Mouse (Mus musculus) kidney, adult 2 months (tissue): ENCODE results near the gene Gm10337. TPM values are rescaled to one million over a fixed set of nuclear protein-coding genes. Genes with fewer than 3 reads are reported as not detected.
A peak's percentile ranks its signal among the peaks of the same experiment; 100 is the strongest.

ENCODE experiments used
- DNase-seq: peaks from one replicate; pipeline ENCODE4 v3.0.0; 2021
- H3K27ac ChIP-seq: fragments of 200-500 bp; 2 replicates; pipeline ENCODE4 v1.5.1; 2012; ENCODE audit warnings: low read depth, low read length, control low read depth, inconsistent platforms; ENCODE audit not compliant: insufficient read depth
- H3K27me3 ChIP-seq: fragments of 200-500 bp; replicated peaks from 2 replicates; pipeline ENCODE4 v1.6.1; 2012; ENCODE audit warnings: mild to moderate bottlenecking, moderate library complexity, low read length, inconsistent platforms; ENCODE audit not compliant: control insufficient read depth, insufficient read depth
- H3K36me3 ChIP-seq: fragments of 200-500 bp; 2 replicates; pipeline ENCODE4 v1.6.1; 2012; ENCODE audit warnings: mild to moderate bottlenecking, moderate library complexity, low read length, inconsistent platforms; ENCODE audit not compliant: control insufficient read depth, insufficient read depth
- H3K4me1 ChIP-seq: fragments of 200-500 bp; 2 replicates; pipeline ENCODE4 v1.6.1; 2011; ENCODE audit warnings: low read length; ENCODE audit not compliant: control insufficient read depth, insufficient read depth
- H3K4me3 ChIP-seq: fragments of 200-500 bp; 2 replicates; pipeline ENCODE4 v1.5.1; 2011; ENCODE audit warnings: mild to moderate bottlenecking, low read depth, low read length, control low read depth; ENCODE audit not compliant: insufficient read depth
- CTCF ChIP-seq: fragments of 200-500 bp; conservative IDR thresholded peaks from 2 replicates; pipeline ENCODE4 v1.5.1; 2011; ENCODE audit warnings: low read depth, mild to moderate bottlenecking, control low read depth, low read length, moderate library complexity, mixed read lengths; ENCODE audit not compliant: insufficient read depth, insufficient read length
- POLR2A ChIP-seq: fragments of 200-500 bp; IDR thresholded peaks from one replicate; pipeline ENCODE4 v1.6.1; 2011; ENCODE audit warnings: low read depth, low read length, control low read depth
- WGBS: fragments of 180-500 bp; shearing (Covaris S2); methylation state at CpG from one replicate; pipeline ENCODE4 v1.1.7; 2018; 5-methylcytosine and 5-hydroxymethylcytosine counted together
- polyA plus RNA-seq: library from polyadenylated mRNA; depleted of rRNA; stranded (reverse); fragments of >200 nt; gene quantifications from 2 replicates; pipeline ENCODE4 v1.2.3, GENCODE M21; 2012

Gm10337 gene
- polyA plus RNA-seq, 1 experiment: not detected

- peaks cover 3% of the 10 kb centered on the region; the same call in 1 of the 2 replicates for H3K4me1 ChIP-seq
- peak; percentile 90 for DNase-seq
- H3K4me3 ChIP-seq: peak overlapping the region; percentile 78
- H3K27me3 ChIP-seq: no peaks in the 10 kb centered on the region
- no peaks in the 10 kb centered on the region for H3K36me3 ChIP-seq
- TF ChIP-seq POLR2A (no peak), CTCF (no peak)
- 4% methylated on average over 33 of the region's 34 CpGs for WGBS
- H3K27ac ChIP-seq: peak overlapping the region; percentile 10
Observed at GRCm38 (mm10) chr15:102510590-102511284, 7.2 kb downstream of the Gm10337 start.

DNA sequence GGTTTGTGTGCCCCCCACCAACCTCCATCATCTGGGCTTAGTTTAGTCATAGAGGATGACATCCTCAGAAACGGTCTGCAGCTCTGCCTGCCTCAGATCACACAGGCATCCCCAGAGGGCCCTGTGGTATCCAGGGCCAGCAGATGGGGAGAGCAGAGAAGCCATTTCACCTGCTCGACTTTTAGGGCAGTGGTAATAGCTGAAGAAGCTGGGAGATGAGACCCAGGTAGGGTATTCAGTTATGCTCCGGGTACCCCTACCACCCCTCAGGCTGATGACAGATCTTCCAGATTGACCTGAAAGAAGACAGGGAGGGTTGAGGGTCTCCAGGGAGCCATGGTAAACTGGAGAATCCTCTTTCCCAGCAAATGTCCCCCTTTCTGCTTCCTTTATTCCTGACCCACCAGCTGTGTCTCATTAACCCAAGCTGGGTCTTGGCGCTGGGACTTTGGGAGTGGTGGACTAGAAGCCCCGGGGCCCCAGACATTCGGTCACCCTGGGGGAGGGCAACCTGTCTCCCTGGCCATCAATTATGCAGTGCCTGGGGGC is 7.8 kb downstream of the Gm10337 start:
- Histone ChIP-seq H3K27me3 (no peaks in the 10 kb centered on the region), H3K27ac (no peak overlapping the region), H3K36me3 (no peaks in the 10 kb centered on the region), H3K4me3 (no peak overlapping the region), H3K4me1 (peaks cover 3% of the 10 kb centered on the region; the same call in 1 of the 2 replicates)
- 22% methylated on average over 6 of the region's 6 CpGs for WGBS
- DNase-seq: no peak
- TF ChIP-seq CTCF: no peak
- TF ChIP-seq POLR2A: no peak

DNA sequence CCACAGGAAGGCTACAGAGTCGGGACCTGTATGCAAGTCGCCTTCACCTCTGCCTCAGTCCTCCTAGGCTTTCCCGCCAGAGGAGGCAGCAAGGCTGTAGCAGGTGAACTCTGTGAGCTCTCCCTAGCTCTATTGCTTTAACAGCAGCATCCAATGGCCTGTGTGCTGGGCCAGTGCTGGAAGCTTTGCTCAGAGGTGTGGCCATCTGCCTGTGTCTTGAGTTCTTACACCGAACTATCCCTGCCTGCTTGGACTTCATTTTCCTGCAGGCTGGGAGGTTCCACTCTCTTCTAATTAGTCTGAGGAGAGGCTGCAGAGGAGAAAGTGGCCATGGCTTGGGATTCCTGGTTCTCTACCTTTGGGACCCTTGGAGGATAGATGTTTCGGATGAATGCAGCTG is 8.5 kb downstream of the Gm10337 start:
- Histone ChIP-seq H3K27me3 (no peaks in the 10 kb centered on the region), H3K27ac (no peak overlapping the region), H3K4me1 (peaks cover 3% of the 10 kb centered on the region; the same call in 1 of the 2 replicates), H3K36me3 (no peaks in the 10 kb centered on the region), H3K4me3 (no peak overlapping the region)
- WGBS: 59% methylated on average over 5 of the region's 5 CpGs
- TF ChIP-seq CTCF (no peak), POLR2A (no peak)
- no peak for DNase-seq

- Histone ChIP-seq H3K4me3 (no peak overlapping the region), H3K36me3 (no peaks in the 10 kb centered on the region), H3K27me3 (no peaks in the 10 kb centered on the region), H3K4me1 (peaks cover 3% of the 10 kb centered on the region; the same call in 1 of the 2 replicates), H3K27ac (no peak overlapping the region)
- no peak for TF ChIP-seq CTCF
- no peak for TF ChIP-seq POLR2A
- no peak for DNase-seq
Observed at GRCm38 (mm10) chr15:102512471-102512870, 8.9 kb downstream of the Gm10337 start.

DNA sequence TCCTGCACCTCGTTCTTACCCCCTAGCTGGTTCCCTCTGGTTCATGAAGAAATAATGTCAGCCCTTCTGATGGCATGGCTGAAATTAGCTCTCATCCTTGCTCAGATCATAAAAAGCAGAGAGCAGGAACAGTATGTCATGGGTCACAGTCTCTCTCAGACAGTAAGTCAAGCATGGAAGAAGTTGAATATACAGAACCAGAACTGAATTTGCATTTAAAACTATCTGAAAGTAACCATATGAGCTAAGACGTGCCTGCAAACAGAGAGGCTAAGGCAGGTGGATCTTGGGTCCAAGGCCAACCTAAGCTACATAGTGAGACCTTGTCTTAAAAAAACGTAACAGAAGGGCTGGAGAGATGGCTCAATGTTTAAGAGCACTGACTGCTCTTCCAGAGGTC is 9.5 kb downstream of the Gm10337 start:
- Histone ChIP-seq H3K4me1 (peaks cover 3% of the 10 kb centered on the region; the same call in 1 of the 2 replicates), H3K27me3 (no peaks in the 10 kb centered on the region), H3K27ac (no peak overlapping the region), H3K36me3 (no peaks in the 10 kb centered on the region), H3K4me3 (no peak overlapping the region)
- no peak for DNase-seq
- TF ChIP-seq POLR2A (no peak), CTCF (no peak)
- WGBS: 78% methylated on average over 3 of the region's 3 CpGs

GRCm38 (mm10) chr15:102515261-102515660 is 11.7 kb downstream of the Gm10337 start:
- no peak for DNase-seq
- no peaks in the 10 kb centered on the region for H3K36me3 ChIP-seq
- H3K27ac ChIP-seq: no peak overlapping the region
- no peak overlapping the region for H3K4me3 ChIP-seq
- TF ChIP-seq CTCF (no peak), POLR2A (no peak)
- WGBS: 82% methylated on average over 2 of the region's 2 CpGs
- peaks cover 6% of the 10 kb centered on the region; the same call in 1 of the 2 replicates for H3K4me1 ChIP-seq
- H3K27me3 ChIP-seq: no peaks in the 10 kb centered on the region

DNA sequence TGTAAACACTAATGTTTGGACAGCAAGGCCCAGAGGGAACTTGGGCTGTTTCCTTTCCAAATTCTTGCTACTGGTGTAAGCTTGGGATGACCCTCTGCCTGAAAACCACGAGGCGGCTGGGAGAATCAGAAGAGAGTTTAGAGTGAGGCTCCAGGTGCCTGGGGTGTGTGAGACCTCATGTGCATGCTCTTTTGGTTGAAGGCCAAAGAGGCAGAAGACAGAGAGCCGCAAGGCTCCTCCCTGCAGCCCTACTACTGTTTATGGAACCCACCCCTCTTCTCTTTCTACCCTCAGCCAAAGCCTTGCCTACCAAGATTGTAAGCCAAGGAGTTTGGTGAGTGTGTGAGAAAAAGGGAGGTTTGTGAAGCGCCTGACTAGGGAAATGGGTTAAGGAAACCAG is 12.3 kb downstream of the Gm10337 start:
- TF ChIP-seq POLR2A: no peak
- no peak for TF ChIP-seq CTCF
- Histone ChIP-seq H3K27me3 (no peaks in the 10 kb centered on the region), H3K4me1 (peaks cover 5% of the 10 kb centered on the region; the same call in 1 of the 2 replicates), H3K36me3 (no peaks in the 10 kb centered on the region), H3K4me3 (no peak overlapping the region), H3K27ac (no peak overlapping the region)
- 58% methylated on average over 4 of the region's 4 CpGs for WGBS
- DNase-seq: no peak
